14 mouse cellular contexts compared by ENCODE assay signal in genomic region chr12:76102621-76103020, GRCm38 (mm10).
DNase-seq lines count a peak whose midpoint lies in the region; TF ChIP-seq lines count a peak whose summit lies in the region.
"Had no signal": no experiment of that assay in that cellular context is flagged by ENCODE, and none has a peak within 500 bp of the region (broad histone marks: within the 10 kb centered on the region; RNA-seq: fewer than 3 reads in every experiment).

No protein-coding gene starts in this region.

- peaks cover 100% of the 10 kb centered on the region for H3K36me3 ChIP-seq in limb, embryonic 10.5 days
- H3K36me3 ChIP-seq: liver, embryonic 15.5 days had no signal

- intact Hi-C loops in left cerebral cortex, postnatal 4 days (cut with DNase I), result no loop called here

- 96% methylated on average over 12 of the region's 12 CpGs for WGBS in limb, embryonic 10.5 days

- H3K27me3 ChIP-seq in limb, embryonic 10.5 days (ENCODE audit: low read depth, poor library complexity, severe bottlenecking), result no peaks in the 10 kb centered on the region
- H3K27me3 ChIP-seq: heart, embryonic 15.5 days; limb, embryonic 12.5 days; liver, embryonic 15.5 days; midbrain, embryonic 13.5 days; neural tube, embryonic 12.5 days had no signal

- no peak overlapping the region for H3K4me3 ChIP-seq in layer of hippocampus, adult 2 months
- no peak overlapping the region for H3K4me3 ChIP-seq in limb, embryonic 10.5 days
- H3K4me3 ChIP-seq: heart, embryonic 15.5 days; limb, embryonic 12.5 days; liver, embryonic 15.5 days; midbrain, embryonic 13.5 days; neural tube, embryonic 12.5 days had no signal

- no peak for TF ChIP-seq CTCF in layer of hippocampus, adult 2 months (conservative IDR thresholded peaks at IDR 0.05)

- no peak overlapping the region for H3K27ac ChIP-seq in layer of hippocampus, adult 2 months
- H3K27ac ChIP-seq in limb, embryonic 10.5 days, result no peak overlapping the region
- H3K27ac ChIP-seq: heart, embryonic 15.5 days; limb, embryonic 12.5 days; liver, embryonic 15.5 days; midbrain, embryonic 13.5 days; neural tube, embryonic 12.5 days had no signal

- H3K4me1 ChIP-seq in limb, embryonic 10.5 days, result no peaks in the 10 kb centered on the region
- H3K4me1 ChIP-seq: heart, embryonic 15.5 days; limb, embryonic 12.5 days; liver, embryonic 15.5 days; midbrain, embryonic 13.5 days; neural tube, embryonic 12.5 days had no signal

- H3K9me3 ChIP-seq in limb, embryonic 10.5 days (replicated peaks), result no peaks in the 10 kb centered on the region
- H3K9me3 ChIP-seq: heart, embryonic 15.5 days; limb, embryonic 12.5 days; liver, embryonic 15.5 days; midbrain, embryonic 13.5 days; neural tube, embryonic 12.5 days had no signal

- DNase-seq in layer of hippocampus, adult 2 months (ENCODE audit: low spot score in 2 of 2), result peak; percentile 28
- no peak for DNase-seq in layer of hippocampus, postnatal 25 days (ENCODE audit: extremely low spot score in 1 of 2, low spot score in 1 of 2)
- peak; percentile 70 for DNase-seq in cerebellum, adult 11 months
- peak; percentile 80 for DNase-seq in cerebellum, adult 9-11 months
- peak; percentile 60 for DNase-seq in left cerebral cortex, postnatal 4 days
- DNase-seq in limb, embryonic 10.5 days (ENCODE audit: low spot score), result no peak
- no peak for DNase-seq in urinary bladder, postnatal 36 days (ENCODE audit: low spot score in 2 of 2)
- DNase-seq: kidney, adult 11 months; kidney, postnatal 14 days had no signal

Comparison
In these comparisons a context has a peak if more than half of its experiments do, and no peak if none do; other contexts are left out.
1. DNase-seq: peak in layer of hippocampus, adult 2 months (2 of 2), cerebellum, adult 11 months (single experiment), cerebellum, adult 9-11 months (single experiment) and left cerebral cortex, postnatal 4 days (single experiment); none in layer of hippocampus, postnatal 25 days (0 of 2), limb, embryonic 10.5 days (single experiment) and urinary bladder, postnatal 36 days (0 of 2).